Mouse (Mus musculus): ENCODE measurements around the gene Coq9. TPM values are rescaled to one million over a fixed set of nuclear protein-coding genes. Genes with fewer than 3 reads are reported as not detected.
A peak's percentile ranks its signal among the peaks of the same experiment; 100 is the strongest.

Coq9 gene
- polyA plus RNA-seq (2015; fragmentation: Nextera tagmentation; extraction: Ambion mirVana): 61.8 and 65.9 TPM in 2 replicates

DNA sequence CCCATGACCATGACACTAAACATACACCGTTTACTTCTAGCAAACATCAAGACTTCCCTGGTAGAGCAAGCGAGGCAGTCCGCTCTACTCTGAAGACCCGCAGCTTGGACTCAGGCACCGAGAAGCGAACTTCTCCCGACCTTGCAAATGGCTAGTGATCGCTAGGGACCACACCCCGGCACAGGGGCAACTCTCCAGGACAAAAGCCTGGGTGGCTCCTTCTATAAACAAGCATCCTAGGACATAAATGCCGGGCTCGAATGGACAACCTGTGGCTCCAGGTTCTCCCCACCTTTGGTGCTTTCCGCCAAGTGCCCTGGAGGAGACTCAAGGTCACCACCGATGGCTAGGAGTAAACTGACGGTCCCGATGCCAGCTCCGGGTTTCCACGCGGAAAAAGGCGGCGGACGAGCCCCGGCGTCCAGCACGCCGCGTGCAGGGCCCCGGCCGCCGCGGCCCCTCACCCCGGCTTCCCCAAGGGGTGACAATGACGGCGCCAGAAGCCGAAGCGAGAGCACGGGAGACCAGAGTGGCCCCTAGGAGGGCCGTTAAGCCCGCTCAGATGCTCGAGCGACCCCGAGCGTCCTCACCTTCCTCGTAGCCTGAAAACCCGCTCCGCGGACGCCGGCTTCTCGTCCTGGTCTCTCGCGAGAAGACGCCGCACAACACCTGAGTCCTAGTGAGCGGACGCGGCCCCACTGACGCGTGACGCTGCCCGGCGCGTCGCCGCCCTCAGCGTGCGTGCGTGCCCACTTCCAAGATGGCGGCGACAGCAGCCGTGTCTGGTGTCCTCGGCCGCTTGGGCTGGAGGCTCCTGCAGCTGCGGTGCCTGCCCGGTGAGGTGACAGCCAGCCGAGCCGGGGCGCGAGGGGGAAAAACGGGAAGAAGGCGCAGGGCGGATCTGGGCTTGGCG, at the start of gene Coq9, which contains the start of gene Ciapin1:
Gene Coq9, plus strand, starts transcription at position 660 of the 913 bp plus-strand sequence.
Gene Ciapin1, minus strand, starts transcription at position 697 of the 913 bp plus-strand sequence.
- Histone ChIP-seq H3K4me3 (peak within 1 kb of the TSS; percentile 92), H3K9ac (peak within 1 kb of the TSS; percentile 96), H3K27ac (peak within 1 kb of the TSS; percentile 88), H3K27me3 (no peaks in the 10 kb centered on the region), H3K4me1 (peaks cover 18% of the 10 kb centered on the region), H3K36me3 (peaks cover 5% of the 10 kb centered on the region; the same call in 1 of the 2 replicates), H3K9me3 (no peaks in the 10 kb centered on the region), H3K4me2 (peak within 1 kb of the TSS; percentile 88)
- 1% methylated on average over 82 of the region's 82 CpGs for WGBS
- peak; percentile 96 for ATAC-seq (ENCODE audit: insufficient number of reproducible peaks, insufficient read depth, low FRiP score, low TSS enrichment, low read depth)

DNA sequence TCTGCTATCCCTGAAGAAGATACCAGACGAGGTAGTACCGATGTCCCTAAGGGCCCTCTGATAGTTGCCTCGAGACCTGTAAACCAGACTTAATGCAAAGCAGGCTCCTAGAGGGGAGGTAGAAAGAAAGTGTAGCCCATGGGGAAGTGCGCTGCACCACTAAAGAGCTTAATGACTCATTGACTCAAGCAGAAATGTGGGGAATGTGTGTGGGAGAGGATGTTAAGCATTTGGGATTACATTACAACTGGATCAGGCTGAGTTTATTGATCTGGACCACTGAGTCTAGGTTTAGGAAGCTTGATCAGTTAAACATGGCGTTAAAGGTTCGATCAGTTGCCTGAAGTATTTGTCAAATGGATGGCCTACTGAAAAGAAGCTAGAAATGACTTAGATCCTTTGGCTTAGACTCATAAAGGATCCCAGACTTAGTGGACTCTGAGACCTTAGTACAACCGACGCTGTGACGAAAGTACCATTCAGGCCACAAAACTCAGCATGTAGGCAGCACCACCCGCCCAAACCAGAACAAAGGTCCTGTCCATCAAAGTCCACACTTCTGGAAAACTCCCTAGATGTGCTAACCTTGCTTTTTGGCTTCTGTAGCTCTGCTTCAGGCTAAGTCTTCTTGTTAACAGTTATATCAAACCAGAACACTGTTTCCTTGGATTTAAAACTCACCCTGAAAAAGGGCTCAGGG, 48.7 kb upstream of the Coq9 start:
- Histone ChIP-seq H3K4me1 (0 out of 2 replicates have a peak, but pooled peaks cover 8% of the 10 kb centered on the region), H3K4me2 (no peak overlapping the region), H3K9ac (no peak overlapping the region), H3K27ac (no peak overlapping the region), H3K4me3 (no peak overlapping the region), H3K36me3 (no peaks in the 10 kb centered on the region), H3K9me3 (no peaks in the 10 kb centered on the region), H3K27me3 (no peaks in the 10 kb centered on the region)
- 68% methylated on average over 10 of the region's 10 CpGs for WGBS
- ATAC-seq (ENCODE audit: insufficient number of reproducible peaks, insufficient read depth, low FRiP score, low TSS enrichment, low read depth): no peak

DNA sequence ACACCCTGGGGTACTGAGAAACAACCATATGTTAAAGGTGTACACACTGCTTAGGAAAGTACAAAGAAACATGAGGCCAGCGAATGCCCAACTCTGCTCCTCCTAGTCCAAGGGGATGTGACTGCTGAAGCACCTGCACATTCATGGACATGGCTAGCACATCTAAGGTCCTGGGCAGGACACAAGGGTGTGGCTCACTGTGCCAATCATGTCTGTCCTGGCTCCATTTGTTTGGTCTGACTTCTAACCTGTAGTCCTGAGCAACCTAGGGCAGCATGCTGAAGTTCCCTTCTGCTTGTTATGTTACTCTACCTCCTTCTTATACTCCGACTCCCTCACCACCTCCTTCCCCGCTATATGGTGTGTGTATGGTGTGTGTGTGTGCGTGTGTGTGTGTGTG, 43.8 kb upstream of the Coq9 start:
- no peaks in the 10 kb centered on the region for H3K27me3 ChIP-seq
- H3K4me2 ChIP-seq: no peak overlapping the region
- H3K9me3 ChIP-seq: no peaks in the 10 kb centered on the region
- H3K9ac ChIP-seq: no peak overlapping the region
- H3K36me3 ChIP-seq: no peaks in the 10 kb centered on the region
- no peak overlapping the region for H3K27ac ChIP-seq
- H3K4me1 ChIP-seq: no peaks in the 10 kb centered on the region
- no peak for ATAC-seq (ENCODE audit: insufficient number of reproducible peaks, insufficient read depth, low FRiP score, low TSS enrichment, low read depth)
- WGBS: 87% methylated on average over 4 of the region's 4 CpGs
- H3K4me3 ChIP-seq: no peak overlapping the region

DNA sequence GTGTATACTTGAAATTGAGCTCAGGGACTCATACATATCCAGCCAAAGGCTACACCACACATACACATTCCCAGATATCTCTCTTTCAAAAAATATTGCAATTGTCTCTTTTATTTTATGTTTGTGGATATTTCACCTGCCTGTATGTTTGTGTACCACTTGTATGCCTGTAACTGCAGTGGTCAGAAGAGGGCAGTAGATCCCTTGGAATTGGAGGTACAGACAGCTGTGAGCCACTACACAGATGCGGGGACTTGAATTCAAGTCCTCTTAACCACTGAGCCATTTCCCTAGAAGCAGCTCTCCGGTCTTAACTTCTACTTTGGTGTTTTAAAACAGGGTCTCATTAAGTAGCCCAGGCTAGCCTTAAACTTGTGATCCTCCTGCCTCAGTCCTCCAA, 43.3 kb upstream of the Coq9 start:
- Histone ChIP-seq H3K4me3 (no peak overlapping the region), H3K36me3 (no peaks in the 10 kb centered on the region), H3K27ac (no peak overlapping the region), H3K9me3 (no peaks in the 10 kb centered on the region), H3K27me3 (no peaks in the 10 kb centered on the region), H3K9ac (no peak overlapping the region), H3K4me2 (no peak overlapping the region), H3K4me1 (no peaks in the 10 kb centered on the region)
- 97% methylated on average over 2 of the region's 2 CpGs for WGBS
- ATAC-seq (ENCODE audit: insufficient number of reproducible peaks, insufficient read depth, low FRiP score, low TSS enrichment, low read depth): no peak

DNA sequence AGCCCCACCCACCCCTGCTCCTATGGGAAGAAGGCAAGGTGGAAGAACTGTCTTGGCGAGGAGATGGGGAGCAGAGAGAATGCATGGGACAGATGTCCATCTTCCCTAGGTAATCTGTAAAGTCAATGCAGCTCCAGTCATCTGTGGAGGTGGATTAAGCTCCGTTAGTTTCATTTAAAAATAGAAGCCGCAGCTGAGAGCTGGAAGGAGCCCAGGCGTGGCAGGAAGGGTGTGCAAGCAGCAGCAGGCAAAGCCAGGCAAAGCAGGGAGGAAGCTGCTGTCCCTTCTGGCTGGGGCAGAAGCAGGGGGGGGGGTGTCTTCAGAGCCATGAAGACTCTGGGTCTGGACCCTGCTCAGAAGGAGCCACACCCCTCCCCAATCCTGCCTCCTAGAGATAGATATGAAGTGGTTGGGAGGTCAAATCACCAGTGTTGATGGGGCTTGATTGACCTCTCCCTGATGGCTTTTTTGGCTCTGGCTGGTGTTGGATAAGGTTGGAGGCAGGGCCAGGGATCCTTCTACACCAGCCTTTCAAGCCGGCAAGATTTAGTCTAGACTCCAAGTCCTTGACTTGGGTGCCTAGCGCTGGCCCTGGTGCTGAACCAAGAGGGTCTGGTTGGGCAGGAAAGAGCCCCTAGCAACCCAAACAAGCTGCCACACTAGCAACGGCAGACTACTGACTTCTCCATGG, 37.7 kb upstream of the Coq9 start:
- Histone ChIP-seq H3K36me3 (no peaks in the 10 kb centered on the region), H3K4me1 (no peaks in the 10 kb centered on the region), H3K4me2 (no peak overlapping the region), H3K4me3 (no peak overlapping the region), H3K27me3 (no peaks in the 10 kb centered on the region), H3K9me3 (no peaks in the 10 kb centered on the region), H3K9ac (no peak overlapping the region), H3K27ac (no peak overlapping the region)
- 60% methylated on average over 7 of the region's 7 CpGs for WGBS
- no peak for ATAC-seq (ENCODE audit: insufficient number of reproducible peaks, insufficient read depth, low FRiP score, low TSS enrichment, low read depth)

DNA sequence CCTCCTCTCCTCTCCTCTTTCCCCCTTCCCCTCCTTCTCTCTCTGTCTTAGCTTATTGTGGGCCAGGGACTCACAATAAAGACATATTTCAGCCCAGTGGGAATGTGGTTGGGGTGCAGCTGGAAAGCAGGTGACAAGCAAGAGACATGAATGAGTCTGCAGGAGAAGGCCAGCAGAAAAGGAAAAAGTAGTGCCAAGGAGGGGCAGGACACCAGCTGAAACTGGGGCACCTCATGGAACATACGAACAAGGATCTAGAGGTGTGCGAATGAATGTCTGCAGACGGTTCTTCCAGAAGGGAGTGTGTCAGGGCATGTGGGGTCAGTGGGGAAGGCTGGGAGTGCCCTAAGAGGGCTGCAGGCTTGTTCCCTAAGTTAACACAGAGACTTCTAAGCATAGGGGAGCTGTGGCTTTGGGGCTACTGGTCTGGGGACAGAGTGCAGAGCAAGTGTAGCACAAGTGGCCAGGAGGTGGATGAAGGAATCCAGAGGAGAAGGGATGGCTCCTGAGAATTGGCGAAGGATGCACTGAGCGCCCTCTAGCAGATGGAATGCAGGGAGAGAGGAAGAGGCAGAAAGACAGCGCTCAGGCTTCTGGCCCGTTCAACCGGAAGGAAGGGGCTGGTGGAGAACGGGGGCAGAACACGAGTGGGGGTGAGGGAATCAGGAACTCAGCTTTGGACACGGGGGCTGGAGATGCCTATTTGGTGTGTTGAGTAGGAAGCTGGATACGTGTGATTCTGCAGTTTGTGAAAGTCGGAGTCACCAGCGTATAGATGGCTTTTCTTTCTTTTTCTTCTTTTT, 36.6 kb upstream of the Coq9 start:
- Histone ChIP-seq H3K27me3 (no peaks in the 10 kb centered on the region), H3K4me2 (no peak overlapping the region), H3K27ac (no peak overlapping the region), H3K36me3 (no peaks in the 10 kb centered on the region), H3K9me3 (no peaks in the 10 kb centered on the region), H3K9ac (no peak overlapping the region), H3K4me3 (no peak overlapping the region), H3K4me1 (no peaks in the 10 kb centered on the region)
- 42% methylated on average over 14 of the region's 14 CpGs for WGBS
- ATAC-seq (ENCODE audit: insufficient number of reproducible peaks, insufficient read depth, low FRiP score, low TSS enrichment, low read depth): no peak

DNA sequence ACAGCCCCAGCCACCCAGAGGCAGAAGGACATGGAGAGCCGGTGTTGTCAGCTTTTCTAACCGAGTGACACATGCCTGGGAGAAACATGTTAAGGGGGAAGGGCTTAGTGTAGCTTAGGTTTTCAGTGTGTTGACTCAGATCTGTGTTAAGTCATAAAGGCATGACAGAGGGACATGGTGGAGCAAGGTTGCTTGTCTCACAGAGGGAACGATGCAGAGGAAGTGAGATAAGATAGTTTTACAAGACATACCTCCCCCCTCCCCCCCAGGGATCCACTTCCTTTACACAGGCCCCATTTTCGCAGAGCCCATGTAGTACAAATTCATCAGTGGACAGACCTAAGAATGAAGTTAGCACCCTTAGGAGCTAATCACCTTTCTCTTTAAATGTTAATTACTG, 35.7 kb upstream of the Coq9 start:
- Histone ChIP-seq H3K9ac (no peak overlapping the region), H3K9me3 (no peaks in the 10 kb centered on the region), H3K36me3 (no peaks in the 10 kb centered on the region), H3K4me1 (no peaks in the 10 kb centered on the region), H3K4me2 (no peak overlapping the region), H3K27ac (no peak overlapping the region), H3K27me3 (no peaks in the 10 kb centered on the region), H3K4me3 (no peak overlapping the region)
- ATAC-seq (ENCODE audit: insufficient number of reproducible peaks, insufficient read depth, low FRiP score, low TSS enrichment, low read depth): no peak
- 70% methylated on average over 4 of the region's 4 CpGs for WGBS

DNA sequence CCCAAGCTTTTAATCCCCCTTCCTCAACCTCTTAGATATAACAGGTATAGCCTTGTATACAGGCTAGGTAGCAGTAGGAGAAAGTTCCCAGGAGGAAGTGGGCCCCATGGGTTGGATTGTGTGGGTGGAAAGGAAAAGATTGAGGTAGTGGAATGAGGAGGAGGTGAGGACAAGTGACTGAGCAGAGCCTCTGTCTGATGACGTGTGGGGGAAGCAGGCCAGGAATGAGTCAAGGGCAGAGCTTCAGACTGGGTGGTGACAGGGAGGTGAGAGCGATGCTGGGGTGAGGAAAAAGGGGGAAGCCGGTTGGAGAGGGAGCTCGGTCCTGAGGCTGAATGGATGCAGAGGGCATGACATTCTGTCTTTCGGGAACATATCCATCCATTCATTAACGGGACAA, 34.6 kb upstream of the Coq9 start:
- Histone ChIP-seq H3K27me3 (no peaks in the 10 kb centered on the region), H3K9ac (no peak overlapping the region), H3K4me2 (no peak overlapping the region), H3K9me3 (no peaks in the 10 kb centered on the region), H3K4me1 (no peaks in the 10 kb centered on the region), H3K4me3 (no peak overlapping the region), H3K27ac (no peak overlapping the region), H3K36me3 (no peaks in the 10 kb centered on the region)
- 76% methylated on average over 6 of the region's 6 CpGs for WGBS
- no peak for ATAC-seq (ENCODE audit: insufficient number of reproducible peaks, insufficient read depth, low FRiP score, low TSS enrichment, low read depth)

DNA sequence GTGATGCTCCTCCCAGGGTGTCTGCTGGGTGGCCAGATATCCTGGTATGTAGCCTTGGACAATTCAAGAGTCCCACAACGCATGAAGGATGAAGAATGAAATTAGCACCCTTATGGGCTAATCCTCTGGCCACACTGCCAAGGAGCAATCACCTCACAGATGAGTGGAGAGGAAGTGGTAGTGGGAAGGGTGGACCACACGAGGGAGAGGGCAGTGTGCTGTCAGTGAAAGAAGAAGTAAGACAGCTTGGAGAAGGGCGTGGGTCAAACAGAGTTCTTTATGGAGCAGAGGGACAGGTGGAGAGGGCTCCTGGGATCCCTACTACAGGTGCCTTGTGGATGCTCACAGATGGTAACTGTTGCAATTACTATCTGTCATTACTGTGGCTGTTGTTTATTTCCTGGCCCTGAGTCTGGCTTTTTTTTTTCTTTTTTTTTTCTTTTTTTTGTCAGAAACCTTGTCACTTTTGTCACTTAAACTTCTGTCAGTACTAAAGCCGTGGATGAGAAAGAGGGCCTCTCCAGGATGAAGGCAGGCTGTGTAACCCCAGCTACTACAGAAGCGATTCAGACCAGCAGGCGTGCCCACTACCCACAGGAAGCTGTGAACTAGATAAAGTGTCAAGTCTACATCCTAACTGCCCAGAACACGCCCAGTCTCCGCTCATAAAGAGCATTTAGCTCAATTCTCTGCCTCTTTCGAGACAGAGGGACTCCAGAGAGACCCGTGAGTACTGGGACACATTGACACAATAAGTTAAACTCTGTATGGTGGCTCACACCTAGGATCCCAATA, 33.4 kb upstream of the Coq9 start:
- Histone ChIP-seq H3K36me3 (no peaks in the 10 kb centered on the region), H3K27ac (no peak overlapping the region), H3K27me3 (no peaks in the 10 kb centered on the region), H3K4me3 (no peak overlapping the region), H3K4me1 (no peaks in the 10 kb centered on the region), H3K4me2 (no peak overlapping the region), H3K9ac (no peak overlapping the region), H3K9me3 (no peaks in the 10 kb centered on the region)
- ATAC-seq (ENCODE audit: insufficient number of reproducible peaks, insufficient read depth, low FRiP score, low TSS enrichment, low read depth): no peak
- WGBS: 78% methylated on average over 10 of the region's 10 CpGs

DNA sequence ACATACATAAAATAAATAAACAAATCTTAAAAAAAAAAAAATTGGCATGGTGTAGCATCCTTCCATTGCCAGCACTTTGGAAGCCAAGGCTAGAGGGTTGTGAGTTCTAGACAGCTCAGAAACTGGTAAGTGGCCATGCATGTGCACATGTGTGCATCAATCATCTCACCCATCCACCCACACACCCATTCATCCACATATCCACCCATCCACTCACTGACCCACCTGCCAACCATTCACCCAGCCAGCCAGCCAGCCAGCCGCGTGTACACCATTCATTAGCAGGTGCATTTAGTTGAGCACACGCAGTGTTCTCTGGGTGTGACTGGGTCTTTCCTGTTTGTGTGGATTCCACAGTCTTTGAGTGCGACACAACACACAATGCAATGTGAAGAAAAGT, 32.3 kb upstream of the Coq9 start:
- Histone ChIP-seq H3K9me3 (no peaks in the 10 kb centered on the region), H3K9ac (no peak overlapping the region), H3K27me3 (no peaks in the 10 kb centered on the region), H3K4me3 (no peak overlapping the region), H3K4me1 (no peaks in the 10 kb centered on the region), H3K36me3 (no peaks in the 10 kb centered on the region), H3K4me2 (no peak overlapping the region), H3K27ac (no peak overlapping the region)
- 76% methylated on average over 4 of the region's 4 CpGs for WGBS
- no peak for ATAC-seq (ENCODE audit: insufficient number of reproducible peaks, insufficient read depth, low FRiP score, low TSS enrichment, low read depth)

Data from embryonic facial prominence, embryonic 13.5 days (tissue).